Mouse (Mus musculus): ENCODE measurements around the gene Sf3a2. TPM values are rescaled to one million over a fixed set of nuclear protein-coding genes. Genes with fewer than 3 reads are reported as not detected.

Sf3a2 gene
- polyA plus RNA-seq, 1 experiment from 2014 or later, result 55.6 TPM

DNA sequence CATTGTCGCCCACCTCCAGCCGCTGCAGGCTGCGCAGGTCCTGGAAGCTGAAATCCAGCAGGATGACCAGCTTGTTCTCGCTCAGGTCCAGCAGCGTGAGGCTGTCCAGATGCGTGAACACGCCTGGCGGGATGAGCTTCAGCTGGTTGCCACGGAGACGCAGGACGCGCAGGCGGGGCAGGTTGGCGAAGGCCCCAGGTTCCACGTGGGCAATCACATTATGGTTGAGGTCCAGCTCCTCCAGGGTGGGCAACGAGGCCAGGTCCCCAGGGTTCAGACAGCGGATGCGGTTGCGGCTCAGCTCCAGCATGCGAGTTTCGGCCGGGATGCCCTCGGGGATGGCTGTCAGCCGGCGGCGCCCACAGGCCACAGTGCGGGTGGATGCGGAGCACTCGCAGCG lies 37.6 kb downstream of the Sf3a2 start:
- peak overlapping the region; percentile 19 for H3K4me2 ChIP-seq (replicated peaks)
- H3K4me1 ChIP-seq (replicated peaks; ENCODE audit: control insufficient read depth, insufficient read depth, low read length), result no peaks in the 10 kb centered on the region
- ATAC-seq (ENCODE audit: low FRiP score), result no peak
- H3K9ac ChIP-seq, result peak overlapping the region; percentile 16; the same call in 1 of the 2 replicates
- H3K4me3 ChIP-seq (replicated peaks; ENCODE audit: low read length), result peak overlapping the region; percentile 5; the same call in 1 of the 2 replicates
- WGBS, result 38% methylated on average over 30 of the region's 30 CpGs
- peaks cover 17% of the 10 kb centered on the region; the same call in 1 of the 2 replicates for H3K36me3 ChIP-seq (replicated peaks; ENCODE audit: control insufficient read depth, insufficient read depth)
- H3K27ac ChIP-seq, result no peak overlapping the region
- no peak for DNase-seq (ENCODE audit: low spot score)
- no peaks in the 10 kb centered on the region for H3K9me3 ChIP-seq (ENCODE audit: control insufficient read depth, low read length)
- peaks cover 36% of the 10 kb centered on the region for H3K27me3 ChIP-seq (ENCODE audit: control insufficient read depth, insufficient read depth, low read length)

DNA sequence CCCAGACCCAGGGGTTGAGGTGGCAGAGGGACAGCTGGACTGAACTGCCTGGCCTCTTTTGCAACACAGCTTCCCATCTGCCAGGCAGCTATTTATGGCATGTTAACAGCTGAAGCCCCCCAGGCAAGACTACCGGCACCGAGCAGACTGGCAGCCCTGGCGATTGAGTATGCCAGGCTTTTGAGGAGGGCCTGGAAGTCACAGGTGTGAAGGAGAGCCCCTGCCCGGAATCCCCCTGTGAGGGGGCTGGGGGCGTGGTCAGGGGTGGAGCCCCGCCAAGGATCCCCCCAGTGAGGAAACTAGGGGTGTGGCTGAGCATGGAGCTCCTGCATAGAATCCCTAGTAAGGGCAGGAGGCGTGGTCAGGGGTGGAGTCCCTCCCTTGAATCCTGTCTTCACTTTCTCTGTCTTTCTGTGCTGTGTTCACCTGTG lies 39.0 kb downstream of the Sf3a2 start:
- Histone ChIP-seq H3K36me3 (replicated peaks; ENCODE audit: control insufficient read depth, insufficient read depth) (0 out of 2 replicates have a peak, but pooled peaks cover 11% of the 10 kb centered on the region), H3K9ac (no peak overlapping the region), H3K27me3 (ENCODE audit: control insufficient read depth, insufficient read depth, low read length) (peaks cover 36% of the 10 kb centered on the region), H3K27ac (no peak overlapping the region), H3K4me2 (replicated peaks) (no peak overlapping the region), H3K9me3 (ENCODE audit: control insufficient read depth, low read length) (no peaks in the 10 kb centered on the region), H3K4me1 (replicated peaks; ENCODE audit: control insufficient read depth, insufficient read depth, low read length) (no peaks in the 10 kb centered on the region), H3K4me3 (replicated peaks; ENCODE audit: low read length) (no peak overlapping the region)
- ATAC-seq (ENCODE audit: low FRiP score) (no peak), DNase-seq (ENCODE audit: low spot score) (no peak)
- WGBS, result 46% methylated on average over 7 of the region's 7 CpGs

DNA sequence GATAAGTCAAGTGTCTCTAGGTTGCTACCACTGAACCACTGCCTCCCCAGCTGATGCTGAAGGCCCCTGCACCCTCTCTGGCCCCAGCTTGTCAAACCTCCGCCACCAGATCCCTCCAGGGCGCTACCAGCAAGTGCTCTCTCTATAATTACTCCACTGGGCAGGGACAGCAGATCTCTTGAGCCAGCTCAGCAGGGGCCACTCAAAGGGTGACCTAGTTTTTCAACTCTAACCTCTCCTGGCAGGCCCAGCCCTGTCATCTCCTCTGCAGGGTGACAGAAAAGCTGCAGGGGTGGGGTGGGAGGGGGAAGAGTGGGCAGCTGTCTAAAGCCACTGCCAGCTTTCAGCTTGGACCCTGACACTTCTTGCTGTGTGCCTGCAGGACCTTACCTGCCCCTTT lies 39.8 kb downstream of the Sf3a2 start:
- Histone ChIP-seq H3K27me3 (ENCODE audit: control insufficient read depth, insufficient read depth, low read length) (peaks cover 43% of the 10 kb centered on the region), H3K9ac (no peak overlapping the region), H3K27ac (no peak overlapping the region), H3K4me2 (replicated peaks) (no peak overlapping the region), H3K36me3 (replicated peaks; ENCODE audit: control insufficient read depth, insufficient read depth) (0 out of 2 replicates have a peak, but pooled peaks cover 6% of the 10 kb centered on the region), H3K4me1 (replicated peaks; ENCODE audit: control insufficient read depth, insufficient read depth, low read length) (no peaks in the 10 kb centered on the region), H3K9me3 (ENCODE audit: control insufficient read depth, low read length) (no peaks in the 10 kb centered on the region), H3K4me3 (replicated peaks; ENCODE audit: low read length) (no peak overlapping the region)
- ATAC-seq (ENCODE audit: low FRiP score) (no peak), DNase-seq (ENCODE audit: low spot score) (no peak)
- 23% methylated on average over 2 of the region's 2 CpGs for WGBS

DNA sequence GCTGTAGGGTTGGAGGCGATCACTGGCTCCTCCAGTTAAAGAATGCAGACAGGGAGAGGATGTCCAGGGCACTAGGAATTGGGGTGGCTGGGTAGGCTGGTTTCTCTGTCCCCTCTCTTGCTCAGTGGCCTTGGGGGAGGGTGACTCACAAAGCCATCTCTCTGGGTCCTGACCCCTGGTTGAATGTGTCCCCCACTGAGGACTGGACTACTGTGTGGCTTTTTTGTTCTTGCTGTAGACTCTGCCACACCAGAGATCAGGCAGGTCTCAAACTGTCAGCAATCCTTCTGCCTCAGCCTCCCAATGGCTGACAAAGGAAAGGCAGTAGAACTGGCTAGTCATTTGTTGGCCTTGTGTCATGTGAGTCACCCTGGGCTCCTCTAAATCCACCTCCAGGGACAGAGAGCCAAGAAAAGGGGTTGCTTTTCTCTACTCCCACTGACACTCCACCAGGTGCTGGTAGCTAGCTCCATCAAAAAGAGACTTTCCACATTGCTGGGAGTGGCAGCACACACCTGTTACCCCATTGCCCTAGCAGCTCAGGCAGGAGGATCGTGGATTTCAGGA lies 40.4 kb downstream of the Sf3a2 start:
- Histone ChIP-seq H3K4me1 (replicated peaks; ENCODE audit: control insufficient read depth, insufficient read depth, low read length) (0 out of 2 replicates have a peak, but pooled peaks cover 2% of the 10 kb centered on the region), H3K4me2 (replicated peaks) (no peak overlapping the region), H3K27ac (no peak overlapping the region), H3K9ac (no peak overlapping the region), H3K4me3 (replicated peaks; ENCODE audit: low read length) (no peak overlapping the region), H3K9me3 (ENCODE audit: control insufficient read depth, low read length) (no peaks in the 10 kb centered on the region), H3K27me3 (ENCODE audit: control insufficient read depth, insufficient read depth, low read length) (peaks cover 44% of the 10 kb centered on the region), H3K36me3 (replicated peaks; ENCODE audit: control insufficient read depth, insufficient read depth) (0 out of 2 replicates have a peak, but pooled peaks cover 6% of the 10 kb centered on the region)
- no peak for DNase-seq (ENCODE audit: low spot score)
- 71% methylated on average over 2 of the region's 2 CpGs for WGBS
- no peak for ATAC-seq (ENCODE audit: low FRiP score)

- no peak for ATAC-seq (ENCODE audit: low FRiP score)
- 57% methylated on average over 6 of the region's 6 CpGs for WGBS
- peaks cover 43% of the 10 kb centered on the region for H3K27me3 ChIP-seq (ENCODE audit: control insufficient read depth, insufficient read depth, low read length)
Measured at GRCm38 (mm10) chr10:80839848-80840247, 41.9 kb downstream of the Sf3a2 start.

GRCm38 (mm10) chr10:80841685-80842084 lies 43.7 kb downstream of the Sf3a2 start:
- DNase-seq (ENCODE audit: low spot score) (no peak), ATAC-seq (ENCODE audit: low FRiP score) (peak; percentile 14; the same call in 1 of the 2 replicates)
- no peak overlapping the region for H3K27ac ChIP-seq
- H3K4me3 ChIP-seq (replicated peaks; ENCODE audit: low read length), result no peak overlapping the region
- H3K4me1 ChIP-seq (replicated peaks; ENCODE audit: control insufficient read depth, insufficient read depth, low read length), result peaks cover 5% of the 10 kb centered on the region; the same call in 1 of the 2 replicates
- no peaks in the 10 kb centered on the region for H3K36me3 ChIP-seq (replicated peaks; ENCODE audit: control insufficient read depth, insufficient read depth)
- 71% methylated on average over 2 of the region's 2 CpGs for WGBS
- no peak overlapping the region for H3K4me2 ChIP-seq (replicated peaks)
- H3K9me3 ChIP-seq (ENCODE audit: control insufficient read depth, low read length), result no peaks in the 10 kb centered on the region
- peaks cover 37% of the 10 kb centered on the region for H3K27me3 ChIP-seq (ENCODE audit: control insufficient read depth, insufficient read depth, low read length)
- H3K9ac ChIP-seq, result no peak overlapping the region

More at GRCm38 (mm10) chr10:80839848-80840247, 41.9 kb downstream of the Sf3a2 start:
- H3K4me3 ChIP-seq (replicated peaks; ENCODE audit: low read length), result no peak overlapping the region
- DNase-seq (ENCODE audit: low spot score), result no peak
- 0 out of 2 replicates have a peak, but pooled peaks cover 6% of the 10 kb centered on the region for H3K36me3 ChIP-seq (replicated peaks; ENCODE audit: control insufficient read depth, insufficient read depth)
- no peak overlapping the region for H3K9ac ChIP-seq
- H3K4me1 ChIP-seq (replicated peaks; ENCODE audit: control insufficient read depth, insufficient read depth, low read length), result peaks cover 5% of the 10 kb centered on the region; the same call in 1 of the 2 replicates
- H3K4me2 ChIP-seq (replicated peaks), result no peak overlapping the region
- H3K27ac ChIP-seq, result no peak overlapping the region
- H3K9me3 ChIP-seq (ENCODE audit: control insufficient read depth, low read length), result no peaks in the 10 kb centered on the region

DNA sequence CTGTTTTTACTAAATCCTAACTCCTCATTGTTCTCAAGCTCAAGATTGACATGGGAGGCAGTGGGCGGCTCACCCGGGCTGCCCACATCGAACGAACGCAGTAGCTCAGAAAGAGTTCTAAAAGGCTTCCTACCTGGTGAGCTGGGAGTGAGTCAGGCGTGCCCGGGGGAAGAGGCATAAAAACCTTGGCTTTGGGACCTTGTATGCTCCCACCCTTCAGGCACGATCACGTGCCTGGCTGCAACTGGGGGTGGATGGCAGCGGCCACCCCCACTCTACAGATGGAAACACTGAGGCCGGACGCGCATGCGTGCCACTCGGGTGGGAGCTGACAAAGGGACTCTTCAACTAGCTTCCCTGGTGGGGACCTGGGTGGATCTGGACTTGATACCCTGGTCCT lies 44.3 kb downstream of the Sf3a2 start:
- H3K4me2 ChIP-seq (replicated peaks), result no peak overlapping the region
- H3K4me3 ChIP-seq (replicated peaks; ENCODE audit: low read length), result no peak overlapping the region

GRCm38 (mm10) chr10:80843087-80843930 lies 45.3 kb downstream of the Sf3a2 start:
- peak overlapping the region; percentile 75 for H3K9ac ChIP-seq
- DNase-seq (ENCODE audit: low spot score) (no peak), ATAC-seq (ENCODE audit: low FRiP score) (no peak)
- H3K36me3 ChIP-seq (replicated peaks; ENCODE audit: control insufficient read depth, insufficient read depth), result no peaks in the 10 kb centered on the region
- peak overlapping the region; percentile 56 for H3K4me3 ChIP-seq (replicated peaks; ENCODE audit: low read length)
- H3K27me3 ChIP-seq (ENCODE audit: control insufficient read depth, insufficient read depth, low read length), result peaks cover 33% of the 10 kb centered on the region
- 9% methylated on average over 28 of the region's 32 CpGs for WGBS
- peak overlapping the region; percentile 88 for H3K4me2 ChIP-seq (replicated peaks)
- no peaks in the 10 kb centered on the region for H3K9me3 ChIP-seq (ENCODE audit: control insufficient read depth, low read length)
- no peak overlapping the region for H3K27ac ChIP-seq
- peaks cover 5% of the 10 kb centered on the region; the same call in 1 of the 2 replicates for H3K4me1 ChIP-seq (replicated peaks; ENCODE audit: control insufficient read depth, insufficient read depth, low read length)

More for the DNA sequence above, 44.3 kb downstream of the Sf3a2 start:
- Histone ChIP-seq H3K27ac (no peak overlapping the region), H3K9ac (no peak overlapping the region), H3K9me3 (ENCODE audit: control insufficient read depth, low read length) (no peaks in the 10 kb centered on the region), H3K27me3 (ENCODE audit: control insufficient read depth, insufficient read depth, low read length) (peaks cover 37% of the 10 kb centered on the region), H3K36me3 (replicated peaks; ENCODE audit: control insufficient read depth, insufficient read depth) (no peaks in the 10 kb centered on the region), H3K4me1 (replicated peaks; ENCODE audit: control insufficient read depth, insufficient read depth, low read length) (peaks cover 5% of the 10 kb centered on the region; the same call in 1 of the 2 replicates)
- 84% methylated on average over 15 of the region's 15 CpGs for WGBS
- no peak for DNase-seq (ENCODE audit: low spot score)
- no peak for ATAC-seq (ENCODE audit: low FRiP score)

DNA sequence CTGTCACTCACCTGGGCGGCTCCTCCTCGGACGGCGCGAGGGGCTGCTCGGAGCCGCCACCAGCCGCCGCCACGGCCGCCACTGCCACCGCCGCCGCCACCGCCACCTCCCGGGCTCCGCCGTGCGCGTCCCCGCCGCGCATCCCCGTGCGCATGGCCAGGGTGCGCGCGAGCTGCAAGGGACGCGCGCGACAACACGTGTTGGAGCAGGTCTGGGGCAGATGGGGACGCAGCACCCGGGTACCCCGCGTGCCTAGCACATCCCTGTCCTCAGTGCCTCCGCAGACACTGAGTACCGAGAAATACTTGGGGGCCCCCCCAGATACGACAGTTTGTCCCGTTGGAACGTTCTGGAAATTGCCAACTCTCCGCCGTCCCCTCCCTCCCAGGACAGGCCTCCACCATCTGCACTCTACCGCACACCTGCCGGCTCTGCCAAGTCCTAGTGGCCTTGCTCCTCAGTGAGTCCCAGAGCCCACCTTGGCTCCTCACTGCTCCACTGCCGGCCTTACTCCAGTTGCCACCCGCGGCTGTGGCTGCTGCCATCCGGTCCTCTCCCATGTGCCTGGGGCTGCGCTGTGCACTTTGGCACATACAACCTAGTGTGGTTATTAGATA lies 46.0 kb downstream of the Sf3a2 start, which contains the start of gene Lingo3:
TSS of gene Lingo3 (minus strand) at position 109 of the 617 bp plus-strand sequence.
- peak; percentile 70 for DNase-seq (ENCODE audit: low spot score)
- peak within 1 kb of the TSS; percentile 88 for H3K4me2 ChIP-seq (replicated peaks)
- ATAC-seq (ENCODE audit: low FRiP score), result peak; percentile 44; the same call in 1 of the 2 replicates
- peaks cover 5% of the 10 kb centered on the region; the same call in 1 of the 2 replicates for H3K4me1 ChIP-seq (replicated peaks; ENCODE audit: control insufficient read depth, insufficient read depth, low read length)
- H3K9ac ChIP-seq, result peak within 1 kb of the TSS; percentile 75
- peaks cover 33% of the 10 kb centered on the region for H3K27me3 ChIP-seq (ENCODE audit: control insufficient read depth, insufficient read depth, low read length)
- H3K9me3 ChIP-seq (ENCODE audit: control insufficient read depth, low read length), result no peaks in the 10 kb centered on the region
- H3K4me3 ChIP-seq (replicated peaks; ENCODE audit: low read length), result peak within 1 kb of the TSS; percentile 56
- H3K36me3 ChIP-seq (replicated peaks; ENCODE audit: control insufficient read depth, insufficient read depth), result no peaks in the 10 kb centered on the region
- WGBS, result 4% methylated on average over 36 of the region's 51 CpGs
- no peak within 1 kb of the TSS for H3K27ac ChIP-seq

Measured in hindbrain, embryonic 14.5 days (tissue).